23 mouse cellular contexts compared by ENCODE assay signal in genomic region chr5:31226641-31227040, GRCm38 (mm10). TPM values are rescaled to one million over a fixed set of nuclear protein-coding genes. Genes with fewer than 3 reads are reported as not detected.
DNase-seq lines count a peak whose midpoint lies in the region; ATAC-seq and TF ChIP-seq lines count a peak whose summit lies in the region.
"Had no signal": no experiment of that assay in that cellular context is flagged by ENCODE, and none has a peak within 500 bp of the region (broad histone marks: within the 10 kb centered on the region; RNA-seq: fewer than 3 reads in every experiment).

No protein-coding gene starts in this region.

- H3K27ac ChIP-seq in midbrain, embryonic 13.5 days = no peak overlapping the region
- no peak overlapping the region for H3K27ac ChIP-seq in left cerebral cortex, adult 2 months
- no peak overlapping the region for H3K27ac ChIP-seq in intestine, postnatal 0 days (ENCODE audit: low read depth, low read length)
- H3K27ac ChIP-seq: embryonic facial prominence, embryonic 10.5 days; embryonic facial prominence, embryonic 12.5 days; forebrain, embryonic 13.5 days; forebrain, embryonic 15.5 days had no signal

- intact Hi-C loops in left cerebral cortex, adult 2 months (cut with DNase I) = no loop called here

- no peaks in the 10 kb centered on the region for H3K36me3 ChIP-seq in midbrain, embryonic 13.5 days
- H3K36me3 ChIP-seq in intestine, postnatal 0 days (ENCODE audit: control insufficient read depth, insufficient read depth) = no peaks in the 10 kb centered on the region
- H3K36me3 ChIP-seq: embryonic facial prominence, embryonic 10.5 days; embryonic facial prominence, embryonic 12.5 days; forebrain, embryonic 15.5 days; G1E had no signal

- no peaks in the 10 kb centered on the region for H3K27me3 ChIP-seq in midbrain, embryonic 13.5 days
- H3K27me3 ChIP-seq in intestine, postnatal 0 days (replicated peaks; ENCODE audit: control insufficient read depth, insufficient read depth, low read length) = no peaks in the 10 kb centered on the region
- H3K27me3 ChIP-seq: CH12.LX; embryonic facial prominence, embryonic 12.5 days; forebrain, embryonic 13.5 days; forebrain, embryonic 15.5 days; Patski had no signal

- no peak for TF ChIP-seq CTCF in left cerebral cortex, adult 2 months (IDR thresholded peaks at IDR 0.05)
- TF ChIP-seq CTCF in intestine, postnatal 0 days (IDR thresholded peaks at IDR 0.05; ENCODE audit: low read depth) = no peak

- WGBS in midbrain, embryonic 13.5 days = 75% methylated on average over 1 of the region's 1 CpGs
- WGBS in intestine, postnatal 0 days = 53% methylated on average over 1 of the region's 1 CpGs

- H3K4me1 ChIP-seq in midbrain, embryonic 13.5 days (replicated peaks) = peaks cover 2% of the 10 kb centered on the region
- H3K4me1 ChIP-seq in intestine, postnatal 0 days (replicated peaks; ENCODE audit: control insufficient read depth, insufficient read depth, low read length) = no peaks in the 10 kb centered on the region
- H3K4me1 ChIP-seq: embryonic facial prominence, embryonic 12.5 days; forebrain, embryonic 13.5 days had no signal

- peak; percentile 63 for DNase-seq in CD4-positive, CD25-positive, alpha-beta regulatory T cell, adult 2 months (ENCODE audit: low read depth, low spot score)
- DNase-seq in T-cell, adult 2 months (ENCODE audit: low spot score) = peak; percentile 55
- DNase-seq in left cerebral cortex, adult 2 months (ENCODE audit: extremely low spot score in 1 of 2, low spot score in 2 of 2) = no peak
- DNase-seq: adrenal gland, adult 8-10 months; adrenal gland, postnatal 14 days; adrenal gland, postnatal 36 days; cerebellum, adult 11-12 months; cerebellum, adult 2 months; cerebellum, adult 9-10 months; cerebellum, postnatal 10 days; cerebellum, postnatal 25 days; forebrain, postnatal 0 days had no signal

- H3K9ac ChIP-seq in midbrain, embryonic 13.5 days (replicated peaks) = no peak overlapping the region
- no peak overlapping the region for H3K9ac ChIP-seq in intestine, postnatal 0 days (ENCODE audit: low read depth, low read length)
- H3K9ac ChIP-seq: embryonic facial prominence, embryonic 12.5 days; forebrain, embryonic 13.5 days; forebrain, embryonic 15.5 days; forebrain, postnatal 0 days had no signal

- H3K4me2 ChIP-seq in midbrain, embryonic 13.5 days (replicated peaks) = no peak overlapping the region
- H3K4me2 ChIP-seq in intestine, postnatal 0 days (replicated peaks; ENCODE audit: low read depth) = no peak overlapping the region
- H3K4me2 ChIP-seq: embryonic facial prominence, embryonic 12.5 days; forebrain, embryonic 13.5 days; forebrain, embryonic 15.5 days had no signal

- H3K4me3 ChIP-seq in midbrain, embryonic 13.5 days (replicated peaks) = no peak overlapping the region
- no peak overlapping the region for H3K4me3 ChIP-seq in left cerebral cortex, adult 2 months
- no peak overlapping the region for H3K4me3 ChIP-seq in intestine, postnatal 0 days (ENCODE audit: low read depth, low read length)
- H3K4me3 ChIP-seq: embryonic facial prominence, embryonic 10.5 days; embryonic facial prominence, embryonic 12.5 days; forebrain, embryonic 13.5 days; forebrain, embryonic 15.5 days had no signal

- no peaks in the 10 kb centered on the region for H3K9me3 ChIP-seq in midbrain, embryonic 13.5 days
- no peaks in the 10 kb centered on the region for H3K9me3 ChIP-seq in intestine, postnatal 0 days (ENCODE audit: control insufficient read depth)
- H3K9me3 ChIP-seq: embryonic facial prominence, embryonic 10.5 days; embryonic facial prominence, embryonic 12.5 days; forebrain, embryonic 13.5 days; forebrain, embryonic 15.5 days; G1E had no signal

- ATAC-seq in midbrain, embryonic 13.5 days = no peak
- no peak for ATAC-seq in intestine, postnatal 0 days
- ATAC-seq: forebrain, embryonic 13.5 days; forebrain, embryonic 15.5 days; forebrain, postnatal 0 days; Patski had no signal

RNA-seq across cellular contexts. Expression of gene Ppm1g, which starts 6.2 kb away (rescaled TPM):
- polyA plus RNA-seq in midbrain, embryonic 13.5 days (2015; fragmentation: Nextera tagmentation; extraction: Ambion mirVana) = 174 and 175 TPM in 2 replicates
- total RNA-seq in left cerebral cortex, adult 2 months (2021) = 10 to 100 TPM; 72.6 to 78.5 TPM
- 54.8 and 55.4 TPM in 2 replicates for polyA plus RNA-seq in intestine, postnatal 0 days (2015; fragmentation: Nextera tagmentation; extraction: Ambion mirVana)

RNA-seq across cellular contexts. Expression of gene Nrbp1, which starts 14.0 kb away (rescaled TPM):
- 153 and 160 TPM in 2 replicates for polyA plus RNA-seq in midbrain, embryonic 13.5 days (2015; fragmentation: Nextera tagmentation; extraction: Ambion mirVana)
- 10 to 100 TPM; 82.3 to 86.0 TPM for total RNA-seq in left cerebral cortex, adult 2 months (2021)
- 96.4 and 99.6 TPM in 2 replicates for polyA plus RNA-seq in intestine, postnatal 0 days (2015; fragmentation: Nextera tagmentation; extraction: Ambion mirVana)

RNA-seq across cellular contexts. Expression of gene Gm9970, which starts 14.4 kb away (rescaled TPM):
- 0.54 and 0.63 TPM in 2 replicates for polyA plus RNA-seq in midbrain, embryonic 13.5 days (2015; fragmentation: Nextera tagmentation; extraction: Ambion mirVana)
- total RNA-seq in left cerebral cortex, adult 2 months (2021) = not detected
- 0.51 and 0.70 TPM in 2 replicates for polyA plus RNA-seq in intestine, postnatal 0 days (2015; fragmentation: Nextera tagmentation; extraction: Ambion mirVana)
- total RNA-seq: adrenal gland, postnatal 14 days; adrenal gland, postnatal 36 days; CH12.LX; G1E had no signal
- polyA plus RNA-seq: cerebellum, adult 2 months; cortical plate, adult 2 months; forebrain, embryonic 11.5 days had no signal

RNA-seq across cellular contexts. Expression of gene Zfp513, which starts 24.5 kb away (rescaled TPM):
- polyA plus RNA-seq in midbrain, embryonic 13.5 days (2015; fragmentation: Nextera tagmentation; extraction: Ambion mirVana) = 12.5 and 20.5 TPM in 2 replicates
- 10 to 100 TPM; 28.0 to 31.4 TPM for total RNA-seq in left cerebral cortex, adult 2 months (2021)
- polyA plus RNA-seq in intestine, postnatal 0 days (2015; fragmentation: Nextera tagmentation; extraction: Ambion mirVana) = 6.8 and 7.3 TPM in 2 replicates

RNA-seq across cellular contexts. Expression of gene Krtcap3, which starts 24.9 kb away (rescaled TPM):
- polyA plus RNA-seq in midbrain, embryonic 13.5 days (2015; fragmentation: Nextera tagmentation; extraction: Ambion mirVana) = 1.7 and 3.4 TPM in 2 replicates
- 1 to 10 TPM; 3.2 to 3.6 TPM for total RNA-seq in left cerebral cortex, adult 2 months (2021)
- polyA plus RNA-seq in intestine, postnatal 0 days (2015; fragmentation: Nextera tagmentation; extraction: Ambion mirVana) = 105 and 108 TPM in 2 replicates

Comparison
In these comparisons a context has a peak if more than half of its experiments do, and no peak if none do; other contexts are left out.
1. DNase-seq: peak in CD4-positive, CD25-positive, alpha-beta regulatory T cell, adult 2 months (single experiment) and T-cell, adult 2 months (single experiment); none in left cerebral cortex, adult 2 months (0 of 2).